Mouse (Mus musculus) liver, adult 2 months (tissue): Measurements from ENCODE around the gene Klf4. TPM values are rescaled to one million over a fixed set of nuclear protein-coding genes. Genes with fewer than 3 reads are reported as not detected.

Experiments
- DNase-seq: peaks from one replicate; pipeline ENCODE4 v3.0.0-alpha.2; 2011; ENCODE audit warnings: low read depth, low spot score; ENCODE audit errors: extremely low read depth
- H3K27ac ChIP-seq: fragments of 200-500 bp; replicated peaks from 2 replicates; pipeline ENCODE4 v1.5.1; 2012; ENCODE audit warnings: low read depth, mild to moderate bottlenecking, control low read depth, inconsistent platforms, low read length; ENCODE audit not compliant: insufficient read depth
- H3K27me3 ChIP-seq: fragments of 200-500 bp; 2 replicates; pipeline ENCODE4 v1.6.1; 2012; ENCODE audit warnings: mild to moderate bottlenecking, moderate library complexity, low read length, inconsistent platforms; ENCODE audit not compliant: control insufficient read depth, insufficient read depth
- H3K36me3 ChIP-seq: fragments of 200-500 bp; 2 replicates; pipeline ENCODE4 v1.6.1; 2012; ENCODE audit warnings: low read length, inconsistent platforms; ENCODE audit not compliant: control insufficient read depth, insufficient read depth
- H3K4me1 ChIP-seq: fragments of 200-500 bp; 2 replicates; pipeline ENCODE4 v1.6.1; 2011; ENCODE audit warnings: low read length; ENCODE audit not compliant: control insufficient read depth, insufficient read depth
- H3K4me3 ChIP-seq: fragments of 200-500 bp; 2 replicates; pipeline ENCODE4 v1.5.1; 2011; ENCODE audit warnings: low read depth, mild to moderate bottlenecking, control low read depth, low read length, moderate library complexity; ENCODE audit not compliant: insufficient read depth
- H3K79me2 ChIP-seq: fragments of 200-500 bp; 2 replicates; pipeline ENCODE4 v1.6.1; 2012; ENCODE audit warnings: inconsistent platforms, mild to moderate bottlenecking, low read length, moderate library complexity; ENCODE audit not compliant: control insufficient read depth, insufficient read depth
- H3K9ac ChIP-seq: fragments of 200-500 bp; 2 replicates; pipeline ENCODE4 v1.6.1; 2012; ENCODE audit warnings: low read depth, mild to moderate bottlenecking, control low read depth, inconsistent platforms, low read length
- CTCF ChIP-seq: fragments of 200-500 bp; IDR thresholded peaks from 2 replicates; pipeline ENCODE4 v1.5.1; 2011; ENCODE audit warnings: low read depth, low read length, control low read depth
- POLR2A ChIP-seq: fragments of 200-500 bp; IDR thresholded peaks from 2 replicates; pipeline ENCODE4 v1.6.1; 2011; ENCODE audit warnings: low read length, control low read depth; ENCODE audit not compliant: insufficient read depth; ENCODE audit errors: extremely low read depth
- WGBS: fragments of 180-500 bp; shearing (Covaris S2); methylation state at CpG from one replicate; pipeline ENCODE4 v1.1.7; 2018; 5-methylcytosine and 5-hydroxymethylcytosine counted together
- polyA plus RNA-seq: library from polyadenylated mRNA; depleted of rRNA; stranded (reverse); fragments of >200 nt; gene quantifications from 2 replicates; pipeline ENCODE4 v1.2.3, GENCODE M21; 2012; rRNA removed
- total RNA-seq: library from RNA; depleted of rRNA; stranded (reverse); fragments of >200 nt; gene quantifications from 2 replicates; pipeline ENCODE4 v1.2.3, GENCODE M21; 2014; rRNA removed

Klf4 gene
- total RNA-seq: 0.46 and 0.74 TPM in 2 replicates
- polyA plus RNA-seq: 0.57 and 0.68 TPM in 2 replicates

DNA sequence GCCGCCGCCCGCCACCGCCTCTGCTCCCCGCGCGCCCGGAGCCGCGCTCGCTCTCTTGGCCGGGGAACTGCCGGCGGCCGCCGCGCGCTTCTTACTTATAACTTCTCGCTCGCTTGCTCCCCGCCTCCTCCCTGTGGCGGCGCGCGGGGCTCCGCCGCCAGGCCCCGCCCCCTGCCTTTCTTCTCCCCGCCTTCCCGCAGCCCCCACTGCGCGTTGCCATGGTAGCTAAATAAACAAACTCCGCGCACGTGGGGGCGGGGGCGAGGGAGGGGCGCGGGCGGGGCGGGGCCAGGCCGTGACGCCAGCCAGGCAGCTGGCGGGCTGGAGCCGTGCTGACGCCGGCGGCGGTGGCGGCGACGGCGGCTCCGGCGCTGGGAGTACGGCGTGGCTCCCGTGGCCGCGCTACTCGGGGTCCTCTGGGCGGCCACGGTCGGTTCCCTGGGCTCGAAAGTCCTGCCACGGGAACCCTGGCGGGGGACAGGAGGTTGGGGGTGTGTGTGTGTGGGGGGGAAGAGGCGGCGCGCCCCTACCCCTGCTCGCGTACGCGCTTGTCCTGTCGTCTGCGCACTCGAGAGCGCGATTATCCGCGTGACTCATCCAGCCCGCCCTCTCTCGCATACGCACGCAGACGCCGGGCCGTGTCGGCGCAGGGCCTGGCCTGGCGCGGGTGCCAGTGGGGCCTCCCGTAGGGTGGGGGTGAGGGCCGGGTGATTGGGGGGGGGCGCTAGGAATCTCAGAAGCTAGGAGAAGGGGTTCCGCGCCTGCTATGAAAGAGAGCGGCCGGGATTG is at the start of gene Klf4:
Gene Klf4 (minus strand): TSS at position 60 of the 789 bp plus-strand sequence.
- H3K36me3 ChIP-seq: no peaks in the 10 kb centered on the region
- peaks cover 4% of the 10 kb centered on the region; the same call in 1 of the 2 replicates for H3K4me1 ChIP-seq
- peak within 1 kb of the TSS; percentile 64; the same call in 1 of the 2 replicates for H3K27ac ChIP-seq
- peak within 1 kb of the TSS; percentile 77 for H3K4me3 ChIP-seq
- WGBS: under 1% methylated on average over 85 of the region's 99 CpGs
- peak; percentile 62 for DNase-seq
- H3K27me3 ChIP-seq: peaks cover 4% of the 10 kb centered on the region
- TF ChIP-seq CTCF (no peak), POLR2A (peak; percentile 41; the same call in 1 of the 2 replicates)
- peak within 1 kb of the TSS; percentile 93 for H3K9ac ChIP-seq
- no peaks in the 10 kb centered on the region for H3K79me2 ChIP-seq

DNA sequence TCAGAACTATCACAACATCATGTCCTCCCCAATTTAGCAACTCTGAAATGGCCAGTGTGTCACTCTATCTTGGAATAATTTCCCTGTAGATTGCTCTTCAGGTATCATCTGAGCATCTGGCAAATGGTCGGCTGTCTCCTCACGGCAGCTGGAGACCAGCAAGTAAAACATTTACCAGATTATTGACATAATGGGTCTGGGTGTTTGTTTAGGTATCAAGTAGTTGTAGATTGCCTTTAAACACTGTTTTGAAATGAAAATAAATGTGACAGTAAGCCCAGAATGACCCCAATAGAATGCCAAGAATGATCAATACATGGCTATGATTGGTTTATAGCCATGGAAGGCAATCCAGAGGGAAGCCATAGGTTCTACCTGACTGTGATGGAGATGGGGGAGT is 39.2 kb upstream of the Klf4 start:
- no peaks in the 10 kb centered on the region for H3K36me3 ChIP-seq
- no peak for TF ChIP-seq CTCF
- no peak for TF ChIP-seq POLR2A
- H3K4me3 ChIP-seq: no peak overlapping the region
- peaks cover 29% of the 10 kb centered on the region for H3K27me3 ChIP-seq
- H3K9ac ChIP-seq: no peak overlapping the region
- DNase-seq: peak; percentile 95
- 31% methylated on average over 2 of the region's 2 CpGs for WGBS
- peaks cover 5% of the 10 kb centered on the region for H3K4me1 ChIP-seq
- no peak overlapping the region for H3K27ac ChIP-seq
- no peaks in the 10 kb centered on the region for H3K79me2 ChIP-seq

DNA sequence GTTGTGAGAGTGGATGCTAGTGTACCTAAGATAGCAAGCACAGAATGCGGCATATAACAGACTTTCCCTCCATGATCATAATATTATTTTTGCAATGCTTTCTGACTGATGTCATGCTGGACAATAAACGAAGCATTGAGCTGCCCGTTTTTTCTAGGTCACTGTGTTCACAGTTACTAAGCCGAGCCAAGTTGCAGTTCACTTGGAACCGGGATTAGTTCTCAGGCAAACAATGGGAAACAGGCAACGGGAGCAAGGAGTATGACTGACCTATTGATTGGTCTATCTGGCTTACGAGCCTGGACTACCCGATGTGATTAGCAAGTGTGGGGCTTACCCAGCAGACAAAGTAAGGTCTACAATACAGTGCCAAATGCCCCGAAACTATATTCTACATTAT is 35.7 kb upstream of the Klf4 start:
- TF ChIP-seq CTCF (no peak), POLR2A (no peak)
- H3K4me1 ChIP-seq: peaks cover 5% of the 10 kb centered on the region
- no peaks in the 10 kb centered on the region for H3K36me3 ChIP-seq
- no peak overlapping the region for H3K9ac ChIP-seq
- 34% methylated on average over 9 of the region's 9 CpGs for WGBS
- no peaks in the 10 kb centered on the region for H3K79me2 ChIP-seq
- no peak overlapping the region for H3K4me3 ChIP-seq
- H3K27me3 ChIP-seq: peaks cover 23% of the 10 kb centered on the region
- DNase-seq: peak; percentile 95
- H3K27ac ChIP-seq: no peak overlapping the region

DNA sequence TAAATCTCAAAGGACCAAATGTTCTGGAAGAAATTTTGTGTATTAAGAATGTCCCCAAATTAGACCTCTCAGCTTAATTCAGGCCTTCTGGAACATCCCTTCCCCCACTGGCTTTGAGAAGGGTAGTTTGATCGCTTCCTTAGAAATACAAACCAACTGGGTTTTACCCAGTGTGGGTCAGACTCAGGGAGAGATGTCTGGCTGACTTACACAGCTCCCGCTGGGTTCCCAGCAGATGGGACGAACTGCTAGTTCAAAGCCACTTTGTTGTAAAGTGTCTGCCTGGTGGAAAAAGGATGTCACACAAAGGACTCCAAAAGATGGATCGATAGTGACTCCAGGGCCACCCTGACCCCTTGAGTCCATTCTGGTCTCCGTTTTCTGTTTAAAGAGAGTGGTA is 35.3 kb upstream of the Klf4 start:
- no peak for DNase-seq
- 69% methylated on average over 5 of the region's 5 CpGs for whole genome bisulfite sequencing

DNA sequence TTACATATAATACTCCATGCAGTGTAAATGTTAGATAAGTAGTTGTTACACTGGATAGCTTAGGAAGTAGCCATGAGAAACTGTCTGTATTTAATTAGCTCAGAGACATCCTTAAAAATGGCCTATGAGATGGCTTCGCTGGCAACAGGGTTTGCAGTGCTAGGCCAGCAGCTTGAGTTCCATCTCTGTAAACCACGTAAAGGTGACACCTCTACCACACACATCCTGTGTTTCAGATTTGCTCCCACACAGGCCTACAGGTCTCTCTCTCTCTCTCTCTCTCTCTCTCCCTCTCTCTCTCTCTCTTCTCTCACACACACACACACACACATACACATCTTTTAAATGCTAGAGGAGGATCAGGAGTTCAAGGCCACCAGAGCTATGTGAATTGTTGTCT is 32.1 kb upstream of the Klf4 start:
- 88% methylated on average over 2 of the region's 2 CpGs for WGBS
- Histone ChIP-seq H3K36me3 (no peaks in the 10 kb centered on the region), H3K4me1 (peaks cover 3% of the 10 kb centered on the region), H3K27ac (no peak overlapping the region), H3K27me3 (peaks cover 24% of the 10 kb centered on the region), H3K79me2 (no peaks in the 10 kb centered on the region), H3K9ac (no peak overlapping the region), H3K4me3 (no peak overlapping the region)
- no peak for DNase-seq
- TF ChIP-seq CTCF (no peak), POLR2A (no peak)

More for the DNA sequence above, 35.3 kb upstream of the Klf4 start:
- TF ChIP-seq POLR2A: no peak
- no peak for TF ChIP-seq CTCF
- Histone ChIP-seq H3K36me3 (no peaks in the 10 kb centered on the region), H3K27ac (no peak overlapping the region), H3K4me1 (peaks cover 5% of the 10 kb centered on the region), H3K9ac (no peak overlapping the region), H3K27me3 (peaks cover 19% of the 10 kb centered on the region), H3K4me3 (no peak overlapping the region), H3K79me2 (no peaks in the 10 kb centered on the region)

DNA sequence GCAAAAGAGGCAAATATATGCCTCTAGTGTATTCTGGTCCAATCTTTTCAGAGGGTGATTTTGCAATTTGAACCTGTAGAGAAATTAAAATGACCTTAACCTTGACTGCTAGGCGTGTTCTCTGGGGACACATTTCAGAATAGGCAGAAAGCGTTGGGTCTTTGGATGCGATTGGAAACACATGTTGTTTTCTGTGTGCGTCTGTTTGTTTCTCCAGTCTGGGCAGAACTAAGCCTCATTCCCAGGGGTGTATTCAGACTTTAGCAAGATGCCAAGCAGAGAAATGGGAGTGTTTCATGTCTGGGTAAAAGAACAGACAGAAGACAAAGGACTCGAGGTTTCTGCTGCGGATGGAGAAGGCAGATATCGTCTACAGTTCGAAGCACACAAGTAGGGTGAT is 30.8 kb upstream of the Klf4 start:
- H3K4me1 ChIP-seq: peaks cover 3% of the 10 kb centered on the region
- H3K27me3 ChIP-seq: peaks cover 33% of the 10 kb centered on the region
- TF ChIP-seq POLR2A: no peak
- TF ChIP-seq CTCF: no peak
- no peaks in the 10 kb centered on the region for H3K36me3 ChIP-seq
- no peak overlapping the region for H3K9ac ChIP-seq
- no peak for DNase-seq
- no peaks in the 10 kb centered on the region for H3K79me2 ChIP-seq
- no peak overlapping the region for H3K27ac ChIP-seq
- 80% methylated on average over 8 of the region's 8 CpGs for WGBS
- no peak overlapping the region for H3K4me3 ChIP-seq
